11 mouse cellular contexts compared by ENCODE assay signal in the genomic region with DNA sequence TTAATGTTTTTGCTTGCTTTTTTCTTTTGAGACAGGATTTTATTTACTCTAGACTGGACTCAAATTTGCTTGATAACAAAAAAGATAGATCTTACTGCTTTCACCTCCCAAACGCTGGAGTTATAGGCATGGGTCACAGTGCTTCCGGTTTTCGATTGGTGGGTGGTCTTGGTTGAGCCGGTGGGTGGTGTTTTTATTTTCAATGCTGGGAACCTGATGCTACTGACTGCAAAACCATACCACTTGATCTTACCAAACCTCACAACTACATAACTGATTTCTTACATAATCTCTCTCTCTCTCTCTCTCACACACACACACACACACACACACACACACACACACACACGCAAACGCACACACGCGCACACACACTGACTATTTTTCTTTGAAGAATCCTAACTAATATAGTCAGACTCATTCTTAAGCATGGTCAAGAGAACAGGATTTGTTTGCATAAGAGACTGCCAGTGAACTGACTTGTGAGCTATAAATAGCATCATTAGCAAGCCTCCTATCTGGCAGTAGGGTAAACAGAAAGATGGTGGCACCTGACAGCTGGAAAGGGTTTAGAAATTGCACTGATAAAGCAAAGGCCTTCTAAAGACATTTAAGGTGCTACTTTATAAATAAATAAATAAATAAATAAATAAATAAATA. TPM values are rescaled to one million over a fixed set of nuclear protein-coding genes. Genes with fewer than 3 reads are reported as not detected.
DNase-seq lines count a peak whose midpoint lies in the region; ATAC-seq lines count a peak whose summit lies in the region.
"Had no signal": no experiment of that assay in that cellular context is flagged by ENCODE, and none has a peak within 500 bp of the region (broad histone marks: within the 10 kb centered on the region; RNA-seq: fewer than 3 reads in every experiment).

No protein-coding gene starts in this region.

- intact Hi-C loops in left cerebral cortex, postnatal 4 days (cut with DNase I), result no loop called here

- no peak for ATAC-seq in forebrain, embryonic 12.5 days (ENCODE audit: low FRiP score)
- ATAC-seq in liver, embryonic 11.5 days (replicated peaks; ENCODE audit: low FRiP score), result 0 out of 2 replicates have a peak, but pooled peaks have one; percentile 22
- ATAC-seq: activated CD4-positive, CD25-positive, alpha-beta regulatory T cell, adult 4 months had no signal

- no peak for DNase-seq in forebrain, embryonic 10.5 days (ENCODE audit: extremely low spot score, low spot score)
- DNase-seq in liver, embryonic 11.5 days (ENCODE audit: low spot score), result no peak
- DNase-seq in liver, result no peak
- DNase-seq in skeletal muscle tissue, adult 2 months (ENCODE audit: low read depth, low spot score), result peak; percentile 78
- no peak for DNase-seq in left cerebral cortex, postnatal 4 days
- no peak for DNase-seq in spleen, postnatal 14 days (ENCODE audit: low spot score in 2 of 2)
- DNase-seq: cerebellum, adult 9-10 months; layer of hippocampus, postnatal 36 days had no signal

- peaks cover 2% of the 10 kb centered on the region; the same call in 1 of the 2 replicates for H3K27me3 ChIP-seq in forebrain, embryonic 12.5 days
- peaks cover 18% of the 10 kb centered on the region; the same call in 1 of the 2 replicates for H3K27me3 ChIP-seq in forebrain, embryonic 10.5 days (ENCODE audit: poor library complexity, severe bottlenecking)
- H3K27me3 ChIP-seq in liver, embryonic 11.5 days (replicated peaks; ENCODE audit: control insufficient read depth, insufficient read depth, low read length), result no peaks in the 10 kb centered on the region; the same call in 1 of the 2 replicates

- H3K4me3 ChIP-seq in forebrain, embryonic 12.5 days (replicated peaks), result no peak overlapping the region
- H3K4me3 ChIP-seq in forebrain, embryonic 10.5 days, result no peak overlapping the region
- H3K4me3 ChIP-seq in liver, embryonic 11.5 days (ENCODE audit: low read depth, low read length), result no peak overlapping the region
- H3K4me3 ChIP-seq in brown adipose tissue, adult 24 weeks (ENCODE audit: insufficient read depth, low read depth, low read length), result no peak overlapping the region

- no peaks in the 10 kb centered on the region for H3K36me3 ChIP-seq in forebrain, embryonic 12.5 days (replicated peaks)
- H3K36me3 ChIP-seq in forebrain, embryonic 10.5 days (replicated peaks), result no peaks in the 10 kb centered on the region
- no peaks in the 10 kb centered on the region for H3K36me3 ChIP-seq in liver, embryonic 11.5 days (ENCODE audit: control insufficient read depth, insufficient read depth, low read length)

- WGBS in forebrain, embryonic 12.5 days, result 77% methylated on average over 8 of the region's 8 CpGs
- 89% methylated on average over 8 of the region's 8 CpGs for WGBS in forebrain, embryonic 10.5 days
- WGBS in liver, embryonic 11.5 days, result 70% methylated on average over 8 of the region's 8 CpGs

- 0 out of 2 replicates have a peak overlapping the region, but pooled peaks have one; percentile 46 for H3K27ac ChIP-seq in forebrain, embryonic 12.5 days
- H3K27ac ChIP-seq in forebrain, embryonic 10.5 days, result no peak overlapping the region
- no peak overlapping the region for H3K27ac ChIP-seq in liver, embryonic 11.5 days (ENCODE audit: low read depth, low read length)
- peak overlapping the region; percentile 82 for H3K27ac ChIP-seq in brown adipose tissue, adult 24 weeks (replicated peaks; ENCODE audit: low read depth, low read length)

- no peaks in the 10 kb centered on the region for H3K9me3 ChIP-seq in forebrain, embryonic 12.5 days
- no peaks in the 10 kb centered on the region for H3K9me3 ChIP-seq in forebrain, embryonic 10.5 days
- no peaks in the 10 kb centered on the region for H3K9me3 ChIP-seq in liver, embryonic 11.5 days (ENCODE audit: control insufficient read depth, low read length)

- H3K4me1 ChIP-seq in forebrain, embryonic 12.5 days, result peaks cover 14% of the 10 kb centered on the region
- peaks cover 26% of the 10 kb centered on the region for H3K4me1 ChIP-seq in forebrain, embryonic 10.5 days
- H3K4me1 ChIP-seq in liver, embryonic 11.5 days (replicated peaks; ENCODE audit: control insufficient read depth, insufficient read depth, low read length), result peaks cover 16% of the 10 kb centered on the region
- H3K4me1 ChIP-seq in brown adipose tissue, adult 24 weeks (ENCODE audit: control insufficient read depth, insufficient read depth, insufficient read length, low read length), result peaks cover 3% of the 10 kb centered on the region; the same call in 1 of the 2 replicates

- H3K9ac ChIP-seq in forebrain, embryonic 12.5 days, result no peak overlapping the region
- no peak overlapping the region for H3K9ac ChIP-seq in liver, embryonic 11.5 days (ENCODE audit: low read depth, low read length)

- H3K4me2 ChIP-seq in forebrain, embryonic 12.5 days, result no peak overlapping the region
- no peak overlapping the region for H3K4me2 ChIP-seq in liver, embryonic 11.5 days

RNA-seq across cellular contexts. Expression of gene Chd2, which starts 37.6 kb away (rescaled TPM):
- polyA plus RNA-seq in forebrain, embryonic 12.5 days (2016; fragmentation: Nextera tagmentation; extraction: Ambion mirVana), result 69.4 and 78.8 TPM in 2 replicates
- 45.1 and 45.7 TPM in 2 replicates for polyA plus RNA-seq in forebrain, embryonic 10.5 days (2016; fragmentation: Nextera tagmentation; extraction: Ambion mirVana)
- polyA plus RNA-seq in liver, embryonic 11.5 days (2014; fragmentation: Nextera tagmentation; extraction: Ambion mirVana), result 30.9 and 34.5 TPM in 2 replicates
- 22.6 and 29.2 TPM in 2 replicates for polyA plus RNA-seq in brown adipose tissue, adult 24 weeks (2012; ENCODE audit: insufficient read depth, insufficient read length, missing spikeins)
- 10 to 100 TPM; 52.5 to 57.9 TPM for total RNA-seq in left cerebral cortex, postnatal 4 days (2021)

Comparison
In these comparisons a context has a peak if more than half of its experiments do, and no peak if none do; other contexts are left out.
1. H3K27ac ChIP-seq: peak in forebrain, embryonic 12.5 days (single experiment) and brown adipose tissue, adult 24 weeks (single experiment); none in forebrain, embryonic 10.5 days (single experiment) and liver, embryonic 11.5 days (single experiment).